Mouse (Mus musculus) urinary bladder, postnatal 4 days (tissue): Measurements from ENCODE around the gene Gm26741.

Experiments used
- DNase-seq, 2 experiments: peaks; one replicate each; pipeline ENCODE4 v3.0.0; 2021 to 2022; ENCODE audit warnings: low spot score in 2 of 2

Gm26741 gene

DNA sequence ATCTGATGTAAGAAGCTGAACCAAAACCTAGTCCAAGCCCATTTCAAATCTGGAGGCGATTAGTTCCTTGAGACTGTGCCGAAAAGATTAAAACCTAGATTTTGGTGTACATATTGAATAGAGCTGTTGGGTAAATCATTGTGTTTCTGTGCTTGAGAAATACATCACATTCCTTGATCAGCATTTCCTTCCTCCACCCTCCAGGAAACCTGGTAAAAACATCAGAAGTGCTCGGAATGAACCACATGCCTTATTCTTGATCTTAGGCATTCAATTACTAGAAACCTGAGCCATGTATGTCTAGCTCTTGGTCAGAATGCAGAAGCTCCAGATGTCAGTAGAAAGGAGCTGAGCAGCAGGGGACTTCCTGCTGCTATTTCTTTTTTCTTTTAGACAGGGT, 30.9 kb downstream of the Gm26741 start:
- DNase-seq: no peak

GRCm38 (mm10) chr10:52391208-52391607, 32.6 kb downstream of the Gm26741 start:
- DNase-seq: no peak

- no peak for DNase-seq
Measured at GRCm38 (mm10) chr10:52396647-52397046, 38.1 kb downstream of the Gm26741 start.

- DNase-seq: no peak
Measured at GRCm38 (mm10) chr10:52398715-52399114, 40.1 kb downstream of the Gm26741 start.

DNA sequence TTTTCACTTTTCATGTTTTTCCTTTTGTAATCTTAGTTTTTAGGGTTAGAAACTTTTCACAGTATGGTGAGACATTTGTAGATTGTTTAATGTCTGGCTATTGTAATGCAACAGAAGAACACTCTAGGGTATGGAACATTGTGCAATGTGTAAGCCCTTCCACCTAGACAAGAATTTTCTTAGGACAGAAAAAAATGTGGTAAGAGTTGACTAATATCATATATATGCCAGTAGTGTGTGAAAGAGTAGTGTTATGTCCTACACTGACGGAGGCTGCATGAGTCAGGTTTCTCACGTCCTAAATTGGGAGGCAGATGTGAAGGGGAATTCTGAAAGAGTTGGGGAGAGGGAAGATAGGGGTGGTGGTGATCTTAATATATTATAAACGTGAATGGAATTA, 41.2 kb downstream of the Gm26741 start:
- DNase-seq: no peak

DNA sequence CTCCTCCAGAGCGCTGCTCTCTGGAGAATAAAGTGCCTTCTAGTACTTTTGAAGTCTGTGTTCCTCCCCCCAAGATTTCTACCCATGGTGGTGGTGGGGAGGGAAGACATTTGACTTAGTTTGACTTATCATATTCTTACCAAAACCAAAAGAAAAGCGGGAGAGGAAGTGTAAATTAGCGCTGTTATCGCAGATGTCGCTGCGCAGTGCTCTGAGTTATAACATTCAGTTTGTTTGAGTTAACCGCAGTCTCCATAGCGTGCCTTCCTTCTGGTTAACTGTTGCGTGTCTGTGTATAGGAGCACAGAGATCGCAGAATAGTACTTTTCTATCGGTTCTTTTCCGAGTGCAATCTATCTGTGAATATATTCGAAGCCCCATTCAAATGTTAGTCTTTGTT, 46.6 kb downstream of the Gm26741 start:
- DNase-seq: no peak

GRCm38 (mm10) chr10:52407526-52407925, 49.0 kb downstream of the Gm26741 start:
- DNase-seq: no peak
